Mouse (Mus musculus) E14TG2a.4 (cell line): ENCODE results near the gene Cfap161.

Source experiments
- CTCF ChIP-seq: conservative IDR thresholded peaks from 2 replicates; pipeline ENCODE4 v1.5.1; 2014; ENCODE audit warnings: low read length
- POU5F1 ChIP-seq: IDR thresholded peaks from 2 replicates; pipeline ENCODE4 v1.6.1; 2014; ENCODE audit warnings: low read length, borderline replicate concordance

DNA sequence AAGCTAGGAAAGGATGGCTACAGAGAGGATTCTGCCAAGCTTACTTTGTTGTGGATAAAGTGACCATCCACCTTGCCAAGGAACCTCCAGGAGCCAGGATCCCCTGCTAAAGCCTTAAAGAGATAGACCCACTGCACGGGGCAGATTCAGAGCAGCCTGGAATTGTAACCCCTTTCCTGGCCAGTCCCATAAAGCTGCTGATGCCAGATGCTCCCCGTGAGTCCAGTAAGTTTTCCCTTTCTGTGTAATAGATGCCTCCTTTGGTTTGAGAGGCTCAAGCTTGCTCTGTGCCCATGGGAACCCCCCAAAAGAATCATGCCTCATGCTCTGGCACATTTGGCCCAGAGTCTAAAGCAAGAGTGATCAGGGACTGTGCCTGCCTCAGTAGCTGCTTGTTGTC is 15.7 kb downstream of the Cfap161 start:
- TF ChIP-seq CTCF (no peak), POU5F1 (no peak)
